Mouse (Mus musculus) forelimb bud, embryonic 11.5 days (tissue): ENCODE data around the gene Ptch1.

Source experiments
- DNase-seq: peaks from one replicate; pipeline ENCODE4 v3.0.0-alpha.2; 2012; ENCODE audit warnings: low read depth, low spot score

Ptch1 gene

GRCm38 (mm10) chr13:63499489-63499888, 73.9 kb downstream of the Ptch1 start:
- no peak for DNase-seq

GRCm38 (mm10) chr13:63496646-63497582, 76.5 kb downstream of the Ptch1 start, which contains the start of gene Fancc:
TSS of gene Fancc (minus strand) at chr13:63497278.
- DNase-seq, result peak; percentile 89

GRCm38 (mm10) chr13:63487707-63488042, 85.7 kb downstream of the Ptch1 start:
- no peak for DNase-seq

GRCm38 (mm10) chr13:63486791-63487706, 86.3 kb downstream of the Ptch1 start:
- no peak for DNase-seq

- DNase-seq, result no peak
Observed at GRCm38 (mm10) chr13:63475356-63475755, 98.0 kb downstream of the Ptch1 start.
